Mouse (Mus musculus) right cerebral cortex, postnatal 14 days (tissue): Measurements from ENCODE around the gene Cilp.
"Not testable (repeated sequence)": the region's sequence is repeated elsewhere in the genome, so short reads cannot be mapped to it uniquely, and the experiment has no call there.

Experiments
- DNase-seq: peaks from one replicate; pipeline ENCODE4 v3.0.0; 2022

Cilp gene

GRCm38 (mm10) chr9:65264959-65265358 is at the start of gene Cilp:
Gene Cilp, plus strand, starts transcription at chr9:65265180.
- no peak for DNase-seq

- no peak for DNase-seq
Observed at GRCm38 (mm10) chr9:65215494-65216126, 49.4 kb upstream of the Cilp start.

- no peak for DNase-seq
Observed at GRCm38 (mm10) chr9:65216972-65217371, 48.0 kb upstream of the Cilp start.

GRCm38 (mm10) chr9:65217661-65218060 is 47.3 kb upstream of the Cilp start:
- no peak for DNase-seq

GRCm38 (mm10) chr9:65218916-65219315 is 46.1 kb upstream of the Cilp start:
- no peak for DNase-seq

- not testable (repeated sequence) for DNase-seq
Observed at GRCm38 (mm10) chr9:65220398-65220797, 44.6 kb upstream of the Cilp start.

- DNase-seq = no peak
Observed at GRCm38 (mm10) chr9:65223927-65224326, 41.1 kb upstream of the Cilp start.

- DNase-seq = peak; percentile 25
Observed at GRCm38 (mm10) chr9:65225795-65226194, 39.2 kb upstream of the Cilp start.

GRCm38 (mm10) chr9:65230250-65230649 is 34.7 kb upstream of the Cilp start:
- no peak for DNase-seq

- DNase-seq = no peak
Observed at GRCm38 (mm10) chr9:65231284-65231683, 33.7 kb upstream of the Cilp start.

- no peak for DNase-seq
Observed at GRCm38 (mm10) chr9:65233243-65233985, 31.6 kb upstream of the Cilp start.

GRCm38 (mm10) chr9:65234734-65235133 is 30.2 kb upstream of the Cilp start:
- no peak for DNase-seq

GRCm38 (mm10) chr9:65235601-65236000 is 29.4 kb upstream of the Cilp start:
- DNase-seq = no peak

GRCm38 (mm10) chr9:65237616-65238015 is 27.4 kb upstream of the Cilp start:
- DNase-seq = no peak

- no peak for DNase-seq
Observed at GRCm38 (mm10) chr9:65238191-65238760, 26.7 kb upstream of the Cilp start.

GRCm38 (mm10) chr9:65239176-65239575 is 25.8 kb upstream of the Cilp start:
- no peak for DNase-seq

- no peak for DNase-seq
Observed at GRCm38 (mm10) chr9:65239731-65240130, 25.2 kb upstream of the Cilp start.

- no peak for DNase-seq
Observed at GRCm38 (mm10) chr9:65240587-65240986, 24.4 kb upstream of the Cilp start.

GRCm38 (mm10) chr9:65241973-65242372 is 23.0 kb upstream of the Cilp start:
- DNase-seq = no peak

GRCm38 (mm10) chr9:65243249-65243648 is 21.7 kb upstream of the Cilp start:
- DNase-seq = no peak

- no peak for DNase-seq
Observed at GRCm38 (mm10) chr9:65244036-65244806, 20.8 kb upstream of the Cilp start.

- no peak for DNase-seq
Observed at GRCm38 (mm10) chr9:65247502-65248376, 17.2 kb upstream of the Cilp start.

- DNase-seq = no peak
Observed at GRCm38 (mm10) chr9:65248377-65248690, 16.6 kb upstream of the Cilp start.
